Mouse (Mus musculus) NIH3T3 (cell line): ENCODE results near the gene Zbed4.
"Not testable (repeated sequence)": the region's sequence is repeated elsewhere in the genome, so short reads cannot be mapped to it uniquely, and the experiment has no call there.

ENCODE experiments used
- DNase-seq: peaks from one replicate; pipeline ENCODE4 v3.0.0-alpha.2; 2012; ENCODE audit warnings: low read depth

The Zbed4 gene

GRCm38 (mm10) chr15:88738466-88738865 lies 13.0 kb upstream of the Zbed4 start:
- no peak for DNase-seq

GRCm38 (mm10) chr15:88741366-88741765 lies 10.1 kb upstream of the Zbed4 start:
- no peak for DNase-seq

GRCm38 (mm10) chr15:88743371-88743770 lies 8.1 kb upstream of the Zbed4 start:
- not testable (repeated sequence) for DNase-seq

GRCm38 (mm10) chr15:88745347-88745746 lies 6.1 kb upstream of the Zbed4 start:
- DNase-seq: no peak

- no peak for DNase-seq
Measured at GRCm38 (mm10) chr15:88745926-88746325, 5.5 kb upstream of the Zbed4 start.

- DNase-seq: not testable (repeated sequence)
Measured at GRCm38 (mm10) chr15:88749617-88750016, 1.8 kb upstream of the Zbed4 start.

- DNase-seq: no peak
Measured at GRCm38 (mm10) chr15:88750032-88750431, 1.4 kb upstream of the Zbed4 start.

- peak; percentile 99 for DNase-seq
Measured at GRCm38 (mm10) chr15:88750677-88751563, 540 bp upstream of the Zbed4 start.

- DNase-seq: no peak
Measured at GRCm38 (mm10) chr15:88752403-88752733, 908 bp downstream of the Zbed4 start.

GRCm38 (mm10) chr15:88754896-88755295 lies 3.4 kb downstream of the Zbed4 start:
- no peak for DNase-seq

- no peak for DNase-seq
Measured at GRCm38 (mm10) chr15:88755761-88756160, 4.3 kb downstream of the Zbed4 start.

- DNase-seq: no peak
Measured at GRCm38 (mm10) chr15:88758061-88758460, 6.6 kb downstream of the Zbed4 start.

GRCm38 (mm10) chr15:88761551-88761950 lies 10.1 kb downstream of the Zbed4 start:
- no peak for DNase-seq

GRCm38 (mm10) chr15:88766139-88766538 lies 14.7 kb downstream of the Zbed4 start:
- DNase-seq: not testable (repeated sequence)

- DNase-seq: no peak
Measured at GRCm38 (mm10) chr15:88768537-88768936, 17.1 kb downstream of the Zbed4 start.

GRCm38 (mm10) chr15:88774630-88775029 lies 23.2 kb downstream of the Zbed4 start:
- DNase-seq: not testable (repeated sequence)

GRCm38 (mm10) chr15:88792140-88792850 lies 40.8 kb downstream of the Zbed4 start:
- no peak for DNase-seq

GRCm38 (mm10) chr15:88794729-88795128 lies 43.3 kb downstream of the Zbed4 start:
- DNase-seq: not testable (repeated sequence)

- DNase-seq: no peak
Measured at GRCm38 (mm10) chr15:88799950-88800371, 48.5 kb downstream of the Zbed4 start.

- DNase-seq: no peak
Measured at GRCm38 (mm10) chr15:88800921-88801354, 49.5 kb downstream of the Zbed4 start.

- no peak for DNase-seq
Measured at GRCm38 (mm10) chr15:88801903-88802302, 50.4 kb downstream of the Zbed4 start.

GRCm38 (mm10) chr15:88802348-88802747 lies 50.9 kb downstream of the Zbed4 start:
- no peak for DNase-seq

- no peak for DNase-seq
Measured at GRCm38 (mm10) chr15:88808121-88808520, 56.7 kb downstream of the Zbed4 start.
